Mouse (Mus musculus) frontal cortex, adult 2 months (tissue): ENCODE measurements around the gene Nelfcd. TPM values are rescaled to one million over a fixed set of nuclear protein-coding genes. Genes with fewer than 3 reads are reported as not detected.
A peak's percentile ranks its signal among the peaks of the same experiment; 100 is the strongest.

Source experiments
- DNase-seq, 2 experiments: peaks; one replicate each; pipeline ENCODE4 v3.0.0; 2022; ENCODE audit warnings: low spot score in 1 of 2; ENCODE audit errors: extremely low spot score in 1 of 2
- polyA plus RNA-seq: library from polyadenylated mRNA; depleted of rRNA; stranded (reverse); fragments of >200 nt; gene quantifications from 2 replicates; pipeline ENCODE4 v1.2.3, GENCODE M21; 2012

The Nelfcd gene
- polyA plus RNA-seq, 1 experiment, result 77.1 TPM

DNA sequence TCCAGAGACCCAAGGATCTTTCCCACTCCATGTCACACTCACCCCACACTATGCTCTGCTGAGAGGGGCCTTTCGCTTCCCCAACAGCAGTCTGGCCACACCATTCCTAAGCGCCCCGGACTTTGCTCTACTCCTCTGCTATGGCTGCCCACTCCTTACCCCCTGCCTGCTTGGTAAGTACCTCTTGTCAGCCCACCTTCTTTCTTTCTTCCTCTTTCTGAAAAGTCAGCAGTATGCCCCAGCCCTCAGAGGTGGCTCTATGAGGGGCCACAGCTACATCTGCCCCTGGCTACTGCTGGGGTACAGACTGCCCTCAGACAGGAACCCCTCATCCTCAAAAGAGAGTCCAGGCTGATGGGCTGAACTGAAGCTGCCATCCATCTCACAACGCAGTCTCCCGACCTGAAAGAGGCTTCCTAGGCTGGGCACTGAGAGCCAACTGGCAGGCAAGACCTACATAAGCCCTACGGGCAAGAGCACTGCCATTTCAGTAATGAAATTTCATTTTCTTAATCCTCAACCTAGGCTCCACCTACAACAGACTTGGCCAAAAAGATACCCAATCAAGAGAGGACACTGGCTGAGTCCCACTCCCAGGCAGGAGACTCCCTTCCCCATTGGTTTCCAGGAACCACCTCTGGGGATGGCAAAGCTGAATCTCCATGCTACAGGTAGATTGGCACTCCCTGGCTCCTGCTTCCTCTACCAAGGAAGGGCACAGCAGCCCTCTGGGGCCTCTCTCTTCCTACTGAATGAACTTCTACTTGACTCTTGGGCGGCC lies 21.5 kb downstream of the Nelfcd start:
- DNase-seq, result no peak

DNA sequence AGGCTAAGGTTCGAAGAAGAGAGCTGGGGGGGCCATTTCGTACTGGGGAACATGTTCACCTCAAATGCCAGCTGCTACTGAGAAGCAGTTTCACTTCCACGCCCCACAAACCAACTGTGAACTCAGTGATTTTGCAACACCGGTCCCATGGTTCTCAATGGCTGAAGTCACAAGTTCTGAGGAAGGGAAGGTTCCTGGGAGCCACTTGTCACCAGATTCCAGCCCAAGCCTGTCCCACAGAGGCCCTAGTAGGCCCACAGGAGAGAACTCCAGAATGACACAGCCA lies 22.0 kb downstream of the Nelfcd start:
- no peak for DNase-seq

DNA sequence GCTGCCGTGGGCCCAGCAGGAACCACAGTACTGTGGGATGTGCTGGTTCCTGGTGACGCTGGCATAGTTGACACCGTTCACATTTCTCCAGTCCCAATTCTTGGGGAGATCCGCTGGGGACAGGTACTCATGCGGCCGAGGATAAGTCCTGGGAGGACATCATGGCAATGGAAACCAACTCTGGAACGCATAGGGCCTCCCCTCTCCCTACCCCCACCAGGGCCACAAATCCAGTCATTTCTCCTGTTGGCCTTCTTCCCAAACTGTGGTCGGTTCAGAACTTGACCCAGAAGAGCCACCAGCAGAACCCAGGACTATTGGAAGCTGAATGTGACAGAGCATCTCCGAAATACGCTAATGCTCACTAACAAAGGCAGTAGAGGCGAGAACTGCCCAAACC lies 22.6 kb downstream of the Nelfcd start:
- DNase-seq, result no peak

DNA sequence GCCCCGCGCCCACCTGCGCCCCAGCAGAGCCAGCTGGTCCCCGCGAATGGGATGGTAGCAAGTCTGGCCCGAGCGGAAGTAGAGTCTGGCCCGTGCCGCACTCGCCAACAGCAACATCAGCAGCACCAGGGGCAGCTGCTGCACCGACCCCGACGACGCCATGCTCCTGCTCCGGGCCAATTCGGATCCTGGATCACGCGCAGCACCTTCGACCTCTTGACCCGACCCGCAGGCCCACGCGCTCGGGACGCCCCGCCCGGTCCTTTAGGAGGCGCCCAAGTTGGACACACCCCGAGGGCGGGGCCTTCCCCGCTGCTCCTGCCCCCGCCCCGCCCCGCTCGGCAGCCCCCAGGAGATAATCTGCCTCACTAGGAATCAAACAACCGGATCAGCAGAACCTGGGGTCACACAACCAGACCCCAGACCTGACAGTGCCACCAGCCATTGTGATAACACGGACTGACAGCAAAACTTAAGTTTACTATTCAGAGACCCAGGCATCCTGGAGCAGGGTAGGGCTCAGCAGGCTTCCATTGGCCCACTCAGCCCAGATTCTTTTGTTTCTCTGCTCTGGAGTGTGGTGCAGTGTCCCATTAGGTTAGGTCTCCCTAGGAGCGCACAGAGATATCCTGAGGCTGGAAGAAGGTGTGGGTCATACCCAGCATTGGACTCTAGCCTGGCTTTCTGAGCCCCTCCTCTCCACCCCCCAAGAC lies 23.3 kb downstream of the Nelfcd start, which contains the start of gene Ctsz:
TSS of gene Ctsz (minus strand) at position 303 of the 713 bp plus-strand sequence.
- peak in 1 of 2 experiments; percentile 29 for DNase-seq

DNA sequence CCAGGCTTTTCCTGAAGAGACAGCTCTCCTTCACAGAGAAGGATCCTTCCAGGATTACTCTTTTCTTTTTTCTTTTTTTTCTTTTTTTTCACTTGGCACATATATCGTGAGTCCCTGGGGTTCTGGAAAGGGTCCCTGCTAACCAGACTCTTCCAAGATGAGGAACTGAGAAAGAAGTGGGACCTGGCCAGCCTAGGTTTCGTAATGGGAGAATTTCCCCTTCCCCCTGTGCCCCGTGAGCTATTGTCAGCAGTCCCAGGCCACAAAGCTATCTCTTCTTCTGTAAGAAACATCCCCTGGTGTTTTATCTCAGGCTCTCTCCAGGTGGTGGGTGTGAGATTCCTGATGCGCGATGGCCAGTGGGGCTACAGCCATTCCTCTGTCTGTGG lies 23.8 kb downstream of the Nelfcd start:
- no peak for DNase-seq

DNA sequence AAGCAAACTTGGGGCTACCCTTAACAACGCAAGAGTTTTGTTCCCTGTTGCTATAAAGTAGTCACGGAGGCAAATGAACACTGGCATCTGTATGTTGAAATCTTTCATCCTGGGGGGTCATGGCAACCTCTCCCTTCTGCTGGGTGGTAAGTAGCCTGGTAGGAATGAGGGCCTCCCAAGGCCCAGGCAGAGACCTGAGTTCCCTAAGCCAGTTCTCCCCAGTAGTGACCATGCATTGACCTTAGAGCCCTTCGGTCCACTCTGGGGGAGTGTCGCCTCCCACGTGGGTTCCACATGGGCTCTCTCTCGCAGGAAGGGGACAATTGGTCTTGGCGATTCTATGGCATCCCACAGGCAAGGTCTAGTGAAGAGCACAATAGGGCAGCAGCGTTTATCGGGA lies 24.4 kb downstream of the Nelfcd start:
- no peak for DNase-seq

DNA sequence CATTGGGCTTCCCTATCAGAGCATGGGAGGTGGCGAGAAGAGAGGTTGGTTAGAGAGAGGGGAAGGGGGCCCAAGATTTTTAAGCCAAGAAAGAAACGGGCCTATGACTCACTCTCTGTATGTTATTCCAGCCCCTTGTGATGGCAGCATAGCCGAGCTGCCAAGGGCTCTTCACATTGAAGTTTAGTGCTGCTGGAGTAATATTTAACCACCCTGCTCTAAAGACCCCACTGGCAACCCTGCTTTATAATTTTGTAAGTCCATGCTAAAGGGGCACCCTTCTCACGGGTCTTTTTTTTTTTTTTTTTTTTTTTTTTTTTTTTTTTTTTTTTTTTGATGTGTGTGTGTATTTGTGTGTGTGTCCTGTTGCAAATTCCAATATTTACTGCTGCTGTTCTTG lies 26.3 kb downstream of the Nelfcd start:
- DNase-seq, result no peak

DNA sequence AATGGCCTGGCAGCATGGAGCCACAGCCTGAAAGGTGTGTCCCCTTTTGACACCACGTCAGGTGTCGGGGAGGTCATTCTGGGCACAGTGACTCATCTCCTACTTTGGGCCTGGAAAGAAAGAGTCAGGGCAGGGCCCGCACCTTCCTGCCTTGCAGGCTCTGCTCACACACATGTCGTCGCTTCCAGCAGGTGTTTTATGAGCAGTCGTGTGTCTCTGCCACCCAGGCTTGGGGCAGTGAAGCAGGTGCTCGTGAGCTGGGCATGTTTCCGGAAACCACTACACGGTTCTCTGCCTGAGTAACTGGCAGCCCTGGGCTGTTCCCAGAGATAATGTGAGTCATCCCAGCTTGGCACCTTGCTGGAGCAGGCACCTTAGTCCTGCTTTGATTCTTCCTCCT lies 26.9 kb downstream of the Nelfcd start:
- no peak for DNase-seq

DNA sequence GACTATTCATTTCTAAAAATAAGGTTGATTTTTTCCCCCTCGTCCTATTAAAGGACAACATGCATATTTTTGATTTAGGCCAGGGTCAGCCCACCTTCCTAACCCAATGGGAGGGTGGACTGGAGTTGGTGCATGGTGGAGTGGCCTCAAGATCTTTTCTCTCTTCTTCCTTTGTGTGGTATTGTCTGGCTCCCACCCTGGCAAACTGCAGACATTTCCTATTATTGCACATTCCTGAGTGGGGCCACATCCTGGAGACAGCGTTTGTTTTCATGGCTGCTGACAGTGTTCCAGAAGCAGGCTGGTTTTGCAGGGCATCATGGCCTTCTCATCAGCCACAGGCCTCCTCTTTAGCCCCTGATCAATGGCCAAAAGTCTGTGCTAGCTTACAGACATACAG lies 27.4 kb downstream of the Nelfcd start:
- DNase-seq, result no peak

DNA sequence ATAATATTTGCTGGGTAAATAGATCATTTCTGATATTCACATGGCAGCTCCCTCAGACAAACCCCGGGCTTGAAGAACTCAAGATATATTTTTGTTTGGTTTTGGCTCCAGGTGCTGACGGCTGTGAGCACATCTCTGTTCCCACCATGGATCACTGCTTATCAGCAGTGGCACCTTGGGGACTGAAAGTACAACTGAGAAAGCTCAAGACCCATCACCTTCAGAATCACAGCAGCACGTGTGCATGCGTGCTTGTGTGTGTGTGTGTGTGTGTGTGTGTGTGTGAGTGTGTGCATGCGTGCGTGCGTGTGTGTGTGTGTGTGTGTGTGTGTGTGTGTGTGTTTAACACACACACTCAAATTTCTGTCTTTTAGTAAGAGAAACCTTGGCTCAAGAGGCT lies 28.8 kb downstream of the Nelfcd start:
- DNase-seq, result no peak

DNA sequence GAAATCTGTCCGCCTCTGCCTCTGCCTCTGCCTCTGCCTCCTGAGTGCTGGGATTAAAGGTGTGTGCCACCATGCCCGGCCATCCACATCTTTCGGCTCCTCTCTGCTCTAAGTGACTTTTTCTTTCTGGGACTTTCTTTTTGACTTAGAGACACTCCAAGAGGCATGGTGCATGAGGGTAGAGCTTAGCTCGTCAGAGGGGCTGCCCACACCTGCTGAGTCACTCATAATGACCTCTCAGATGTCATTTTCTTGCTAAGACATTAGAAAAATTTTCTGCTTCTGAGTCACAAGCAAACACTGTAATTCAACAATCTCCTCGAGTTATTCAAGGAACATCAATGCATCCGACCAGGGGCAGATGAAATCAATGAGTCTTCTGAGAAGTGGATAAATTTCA lies 29.4 kb downstream of the Nelfcd start:
- no peak for DNase-seq

DNA sequence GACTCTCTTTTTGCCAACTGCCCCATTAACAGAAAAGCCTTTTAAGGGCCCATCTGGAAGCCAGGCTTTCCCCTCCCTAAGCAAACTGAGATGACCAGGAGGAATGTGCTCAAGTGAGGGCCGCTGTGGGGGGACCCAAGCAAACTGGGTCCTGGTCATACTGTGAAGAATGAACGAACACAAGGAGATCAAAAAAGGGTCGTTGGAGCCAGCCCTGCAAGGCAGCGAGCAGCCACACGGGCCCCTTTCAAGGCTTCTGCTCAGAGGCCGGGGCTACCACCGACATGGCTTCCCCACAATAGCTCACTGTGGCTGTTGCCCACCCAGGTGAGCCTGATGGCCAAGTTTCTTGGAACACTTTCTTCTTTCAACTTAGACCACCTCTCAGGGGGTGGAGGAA lies 30.9 kb downstream of the Nelfcd start:
- DNase-seq, result no peak

DNA sequence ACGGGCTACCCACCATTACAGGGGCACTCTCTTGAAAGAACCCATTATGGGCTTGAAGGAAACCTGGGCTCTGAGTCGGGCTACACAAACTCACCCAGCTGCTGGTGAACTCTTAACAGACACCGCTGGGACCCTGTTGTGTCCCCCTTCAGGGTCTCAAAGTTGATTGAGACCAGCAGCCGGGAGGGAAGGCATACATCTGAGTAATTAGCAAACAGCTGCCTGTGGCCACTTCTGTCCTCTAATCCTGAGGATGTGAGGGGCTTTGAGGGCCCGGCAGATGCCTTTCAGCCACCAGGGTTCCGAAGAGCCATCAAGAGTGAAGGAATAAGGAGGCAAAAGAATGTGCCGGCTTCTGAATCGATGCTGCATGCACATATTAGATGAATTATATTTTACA lies 31.3 kb downstream of the Nelfcd start:
- DNase-seq, result no peak

DNA sequence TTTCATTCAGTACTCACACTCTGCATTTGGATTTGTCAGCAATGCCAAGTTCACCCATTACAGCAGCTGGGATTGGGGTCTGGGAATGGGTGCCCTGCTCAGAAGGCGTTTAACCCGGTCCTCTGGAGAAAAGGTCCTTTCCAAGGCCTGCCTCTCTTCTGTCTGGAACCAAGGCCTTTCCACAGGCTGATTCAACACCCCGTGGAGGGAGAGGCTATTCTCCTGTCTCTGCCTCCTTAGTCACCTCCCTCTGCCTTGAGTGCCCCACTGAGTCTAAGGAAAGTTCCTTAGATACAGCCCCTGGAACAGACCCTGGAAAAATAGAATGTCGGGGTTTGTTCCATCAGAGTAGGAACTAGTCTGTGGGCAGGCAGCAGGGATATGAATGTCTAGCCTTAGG lies 32.8 kb downstream of the Nelfcd start:
- no peak for DNase-seq

DNA sequence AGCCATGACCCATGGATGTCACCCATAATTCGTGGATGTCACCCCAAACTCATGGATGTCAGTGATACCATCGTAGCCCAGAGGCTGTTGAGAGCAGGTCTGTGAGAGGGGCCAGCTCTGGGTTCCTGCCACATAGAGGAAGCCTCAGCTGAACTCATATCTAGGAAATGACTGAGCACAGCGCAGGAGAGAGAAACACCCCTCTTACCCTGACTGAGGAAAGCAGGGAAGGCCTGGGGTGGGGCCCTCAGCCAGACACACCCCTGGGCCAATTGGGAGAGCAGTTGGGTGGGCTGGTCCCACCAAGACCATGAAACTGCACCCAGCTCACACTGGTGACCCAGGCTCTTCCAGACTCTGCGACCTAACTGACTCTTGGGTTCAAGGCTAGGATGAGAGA lies 34.7 kb downstream of the Nelfcd start, which contains the start of gene Tubb1:
TSS of gene Tubb1 (plus strand) at position 343 of the 400 bp plus-strand sequence.
- DNase-seq, result no peak

DNA sequence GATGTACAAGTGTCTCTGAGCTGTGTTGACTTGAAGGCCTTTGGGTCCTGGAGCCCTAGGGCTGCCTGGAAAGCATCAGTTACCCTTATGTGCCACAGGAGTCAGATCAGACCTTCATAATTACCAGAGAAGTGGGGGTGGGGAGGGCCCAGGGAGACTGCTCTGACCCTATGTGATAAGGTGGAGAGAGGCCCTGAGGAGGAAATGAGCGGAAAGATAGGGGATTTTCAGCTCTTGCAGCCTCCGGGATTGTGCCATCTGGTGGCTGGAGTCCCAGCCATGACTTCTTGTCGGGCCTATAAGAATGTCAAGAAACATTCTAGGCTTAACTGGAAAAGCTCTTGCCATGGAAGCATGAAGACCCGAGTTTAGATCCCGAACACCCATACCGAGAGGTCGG lies 38.1 kb downstream of the Nelfcd start:
- DNase-seq, result no peak

DNA sequence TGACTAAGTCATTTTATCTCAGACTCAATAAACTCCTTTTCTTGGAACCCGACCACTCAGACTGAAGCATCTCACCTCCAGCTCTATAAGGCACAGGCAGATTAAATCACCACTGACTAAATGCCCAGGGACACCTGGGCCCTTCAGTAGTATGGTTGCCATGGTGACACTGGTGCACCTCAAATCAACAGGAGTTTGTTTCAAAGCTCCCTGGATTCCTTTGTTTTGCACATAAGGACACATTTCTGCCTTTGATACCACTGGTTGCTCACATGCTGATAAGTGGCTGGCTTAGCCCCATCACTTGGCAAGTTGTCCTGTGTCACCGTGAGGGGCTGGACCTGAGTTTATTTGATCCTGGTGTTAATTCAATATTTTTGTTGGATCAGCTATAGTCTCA lies 43.8 kb downstream of the Nelfcd start:
- no peak for DNase-seq

DNA sequence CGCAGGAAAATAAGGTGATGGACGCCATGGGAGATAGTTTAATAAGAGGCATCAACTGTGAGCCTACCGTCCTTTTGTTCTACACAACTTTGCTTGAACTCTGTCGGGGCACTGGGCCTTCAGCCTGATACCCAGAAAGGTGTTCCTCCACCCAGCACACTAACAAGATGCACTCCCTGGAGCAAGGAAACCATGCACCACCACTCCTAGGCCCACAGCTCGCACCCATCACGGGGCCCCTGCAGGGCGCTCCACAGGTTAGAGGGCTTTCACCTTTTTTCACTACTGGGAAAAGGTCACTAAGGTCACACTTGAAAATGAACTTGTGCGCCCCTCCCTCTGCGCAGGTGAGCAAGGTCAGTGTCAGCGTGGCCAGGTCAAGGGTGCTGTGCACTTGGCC lies 47.8 kb downstream of the Nelfcd start:
- peak in 1 of 2 experiments; percentile 11 for DNase-seq

DNA sequence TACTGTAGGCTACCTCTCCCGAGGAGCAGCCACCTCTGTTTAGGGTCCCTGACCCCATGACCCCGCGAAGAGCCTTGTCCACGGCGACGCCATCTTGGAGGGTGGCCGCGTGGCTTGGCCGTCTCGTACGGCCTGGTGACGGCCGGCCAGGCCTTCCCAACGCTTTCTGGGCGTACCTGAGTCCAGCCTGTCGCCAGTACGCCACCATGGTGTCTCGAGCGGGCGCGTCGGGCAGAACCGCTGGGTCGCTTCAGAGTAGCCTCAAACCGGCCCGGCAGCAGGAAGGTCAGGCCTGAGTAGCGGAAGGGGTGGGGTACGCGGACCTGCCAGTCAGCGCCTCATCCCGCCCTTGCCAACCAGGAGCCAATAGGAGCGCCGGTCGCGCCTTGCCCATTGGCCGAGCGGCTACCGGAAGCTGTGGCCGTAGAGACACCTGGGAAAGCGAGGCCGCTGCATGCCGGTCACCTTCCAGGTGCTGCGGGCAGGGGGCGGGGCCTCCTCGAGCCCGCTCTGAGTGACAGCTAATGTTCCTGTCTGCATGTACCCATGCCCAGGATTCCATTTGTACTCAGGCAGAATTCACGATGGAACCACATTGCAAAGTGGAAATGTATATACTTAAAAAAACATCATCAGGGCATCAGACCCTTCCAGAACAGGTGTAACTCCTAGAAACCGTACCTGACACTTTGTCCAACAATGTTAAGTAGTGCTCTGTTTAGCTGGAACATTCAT lies 48.4 kb downstream of the Nelfcd start, which contains the start of gene Atp5e:
TSS of gene Atp5e (minus strand) at position 317 of the 735 bp plus-strand sequence.
- DNase-seq, result peak; percentile 96 to 97

DNA sequence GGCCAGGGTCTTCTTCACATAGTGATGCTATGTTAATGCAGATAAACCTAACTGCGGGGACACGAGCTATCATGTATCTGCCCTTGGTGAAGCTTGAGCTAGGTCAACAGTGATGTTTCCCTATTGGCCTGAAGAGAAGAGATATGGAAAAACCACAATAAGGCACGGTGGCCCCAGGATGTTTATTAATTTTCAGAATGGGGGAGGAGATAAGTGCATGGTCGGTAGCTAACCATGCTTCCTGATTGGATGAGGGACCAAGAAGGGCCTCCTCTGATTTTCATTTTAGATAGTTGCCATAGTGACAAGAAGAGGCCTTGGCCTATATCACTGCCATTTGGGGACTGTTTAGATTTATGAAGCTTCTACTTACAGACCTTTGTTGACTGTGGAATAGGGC lies 54.7 kb downstream of the Nelfcd start:
- DNase-seq, result no peak

DNA sequence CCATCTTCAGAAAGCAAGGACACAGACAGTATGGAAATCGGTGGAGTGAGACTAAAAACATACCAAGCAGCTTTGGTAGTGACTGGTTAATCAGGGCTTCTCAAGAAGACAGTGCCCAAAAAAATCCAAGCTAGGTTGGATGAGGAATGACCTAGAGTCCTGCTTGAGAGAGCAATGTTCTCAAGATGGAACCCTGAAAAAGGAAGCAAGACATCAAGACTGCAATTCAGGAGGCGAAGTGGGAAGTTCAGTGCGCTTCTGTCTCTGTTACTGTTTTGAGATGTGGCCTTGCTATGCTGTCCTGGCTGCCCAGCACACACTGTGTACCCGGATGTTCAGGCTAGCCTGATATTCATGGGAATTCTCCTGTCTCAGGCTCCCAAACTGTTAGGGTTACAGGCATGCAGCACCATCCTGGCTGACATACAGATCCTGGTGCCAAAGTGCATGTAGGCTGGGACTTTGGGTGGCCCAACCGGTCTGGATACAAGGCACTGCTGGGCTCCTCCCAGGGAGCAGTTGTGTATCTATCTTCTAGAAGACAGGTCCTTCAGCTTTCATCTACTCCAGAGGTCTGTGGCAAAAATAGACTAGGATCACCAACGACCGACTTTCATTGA lies 55.3 kb downstream of the Nelfcd start:
- no peak for DNase-seq
